Mouse (Mus musculus): ENCODE data around the gene Frem1. TPM values are rescaled to one million over a fixed set of nuclear protein-coding genes. Genes with fewer than 3 reads are reported as not detected.
A peak's percentile ranks its signal among the peaks of the same experiment; 100 is the strongest.

The Frem1 gene
- total RNA-seq, 2 experiments from 2014 or later: not detected

DNA sequence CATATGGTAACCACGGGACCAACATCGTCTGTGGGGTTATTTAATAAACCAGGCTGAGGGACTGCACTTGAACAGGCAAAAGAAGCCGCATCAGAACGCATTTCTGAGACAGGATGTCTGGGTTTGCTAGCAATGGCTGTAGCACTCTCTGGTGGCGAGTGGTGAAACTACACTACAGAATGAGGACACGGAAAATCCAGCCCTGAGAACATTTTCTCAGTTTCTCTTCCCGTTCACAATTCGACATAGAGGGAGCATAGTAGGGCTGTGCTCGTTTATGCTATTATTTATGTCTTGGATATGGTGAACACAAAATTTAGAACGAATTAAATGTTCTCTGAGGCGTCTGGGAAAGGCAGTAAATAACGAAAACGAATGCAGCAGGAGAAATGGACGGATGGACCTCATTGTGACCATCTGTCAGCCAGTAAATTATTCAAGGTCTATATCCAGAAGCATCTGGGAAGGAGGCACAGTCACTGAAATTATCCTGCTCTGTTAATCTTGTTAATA, 118.4 kb downstream of the Frem1 start:
- ATAC-seq (replicated peaks; ENCODE audit: poor library complexity): peak; percentile 98

DNA sequence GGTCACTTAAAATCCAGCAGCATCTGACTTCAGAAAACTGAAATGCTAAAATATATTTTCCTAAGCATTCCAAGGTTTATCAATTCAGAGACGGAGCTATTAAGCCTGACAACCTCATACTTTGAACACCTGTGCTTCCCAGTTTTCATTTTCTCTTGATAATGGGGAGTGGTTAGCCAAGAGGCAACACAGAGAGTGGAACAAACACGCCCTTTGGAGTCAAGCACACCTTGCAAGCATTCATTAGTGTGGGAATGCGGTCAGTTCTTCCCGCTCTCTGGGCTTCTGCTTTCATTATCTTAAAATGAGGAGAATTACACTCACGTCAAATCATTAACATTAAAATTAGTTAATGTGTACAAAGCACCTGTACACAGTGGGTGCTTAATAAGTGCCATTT, 122.1 kb downstream of the Frem1 start:
- no peak for ATAC-seq (replicated peaks; ENCODE audit: poor library complexity)

- ATAC-seq (replicated peaks; ENCODE audit: poor library complexity): peak; percentile 72
Observed at GRCm38 (mm10) chr4:82921962-82922361, 130.2 kb downstream of the Frem1 start.

GRCm38 (mm10) chr4:82918625-82919024, 133.5 kb downstream of the Frem1 start:
- peak; percentile 85 for ATAC-seq (replicated peaks; ENCODE audit: poor library complexity)

DNA sequence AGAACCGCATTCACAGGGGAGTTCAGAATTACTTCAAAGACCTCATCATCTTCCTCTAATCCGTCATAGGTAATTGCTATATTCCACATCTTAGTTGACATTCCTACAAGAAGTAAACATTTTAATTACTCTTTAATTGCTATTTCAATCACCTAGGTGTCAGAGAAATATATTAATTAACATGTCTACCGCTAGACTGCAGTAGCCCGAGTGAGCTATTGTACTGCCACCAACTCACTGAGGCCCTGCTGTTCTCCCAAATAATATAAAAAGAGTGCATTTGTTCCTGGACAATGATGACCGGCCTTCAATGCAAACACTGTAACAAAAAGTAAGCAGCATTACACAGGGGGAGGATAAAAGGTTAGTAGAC, 135.5 kb downstream of the Frem1 start:
- no peak for ATAC-seq (replicated peaks; ENCODE audit: poor library complexity)

DNA sequence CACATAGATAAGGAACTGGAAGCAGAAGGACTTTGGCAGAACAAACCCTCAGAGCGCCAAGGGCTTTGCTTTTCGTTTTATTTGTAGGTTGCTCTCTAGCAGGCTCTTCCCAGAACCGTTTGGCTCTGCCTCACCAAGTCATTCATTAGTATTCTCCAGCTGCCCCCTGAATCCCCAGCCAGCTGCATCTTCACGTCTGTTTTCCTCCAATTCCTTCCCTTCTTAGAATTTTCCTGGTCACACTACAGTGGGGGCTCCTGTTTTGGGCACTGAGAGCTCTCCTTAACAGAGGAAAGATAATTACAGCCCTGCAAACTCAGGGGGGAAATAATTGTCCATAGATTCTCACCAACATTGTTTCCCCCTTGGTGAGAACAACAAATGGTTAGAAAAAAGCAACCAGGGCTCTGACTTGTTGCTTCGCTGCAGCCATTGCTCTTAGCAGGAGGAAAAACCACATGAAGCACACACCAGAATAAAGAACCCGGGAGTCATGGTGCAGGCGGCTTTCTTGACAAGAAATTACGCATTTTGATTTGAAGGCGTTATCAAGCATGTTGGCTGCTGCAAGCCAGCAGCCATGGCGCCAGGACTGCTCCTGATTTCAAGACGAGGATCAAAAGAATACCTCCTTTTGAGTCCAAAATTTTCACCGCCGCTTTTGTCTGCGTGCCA, 136.0 kb downstream of the Frem1 start:
- ATAC-seq (replicated peaks; ENCODE audit: poor library complexity): no peak

- ATAC-seq (replicated peaks; ENCODE audit: poor library complexity): no peak
Observed at GRCm38 (mm10) chr4:82915576-82915975, 136.6 kb downstream of the Frem1 start.

GRCm38 (mm10) chr4:82914601-82915143, 137.5 kb downstream of the Frem1 start:
- no peak for ATAC-seq (replicated peaks; ENCODE audit: poor library complexity)

DNA sequence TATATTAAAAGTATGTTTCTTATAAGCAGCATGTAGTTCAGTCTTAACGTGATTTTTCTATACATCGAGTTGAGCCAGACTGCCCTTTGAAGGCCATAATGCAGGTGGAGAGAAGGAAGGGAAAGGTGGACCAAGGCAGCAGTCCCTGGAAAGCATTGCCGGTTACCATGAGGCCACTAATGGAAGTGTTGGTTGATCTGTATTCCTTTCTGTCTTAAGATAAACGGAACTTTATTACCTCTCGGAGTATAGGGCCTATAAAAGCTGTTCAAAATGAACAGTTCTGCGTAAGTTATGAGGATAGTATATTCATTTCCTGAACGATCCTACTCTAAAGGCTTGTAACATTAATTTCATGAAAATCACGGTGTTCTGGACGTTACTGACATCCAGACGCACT, 156.9 kb downstream of the Frem1 start:
- no peak for ATAC-seq (replicated peaks; ENCODE audit: poor library complexity)

DNA sequence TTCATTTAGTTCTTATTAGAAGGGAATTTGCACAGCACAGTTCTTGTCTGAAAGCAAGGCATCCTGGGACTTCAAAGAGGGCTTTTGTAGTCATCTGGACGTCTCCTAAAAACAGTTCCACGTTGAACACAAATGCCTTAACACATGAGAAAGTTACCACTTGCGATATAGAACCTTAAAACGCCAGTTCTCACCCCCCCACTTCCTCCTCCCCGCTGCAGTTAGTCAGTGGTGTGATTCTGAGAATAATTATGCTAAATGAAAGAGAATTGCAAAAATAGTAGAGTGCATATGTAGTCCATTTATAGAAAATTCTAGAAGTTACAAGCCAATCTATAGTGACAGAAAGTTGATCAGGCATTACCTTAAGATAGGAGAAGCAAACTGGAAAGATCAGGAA, 159.9 kb downstream of the Frem1 start:
- ATAC-seq (replicated peaks; ENCODE audit: poor library complexity): no peak

GRCm38 (mm10) chr4:82891566-82891965, 160.6 kb downstream of the Frem1 start:
- ATAC-seq (replicated peaks; ENCODE audit: poor library complexity): no peak

GRCm38 (mm10) chr4:82891049-82891448, 161.1 kb downstream of the Frem1 start:
- no peak for ATAC-seq (replicated peaks; ENCODE audit: poor library complexity)

DNA sequence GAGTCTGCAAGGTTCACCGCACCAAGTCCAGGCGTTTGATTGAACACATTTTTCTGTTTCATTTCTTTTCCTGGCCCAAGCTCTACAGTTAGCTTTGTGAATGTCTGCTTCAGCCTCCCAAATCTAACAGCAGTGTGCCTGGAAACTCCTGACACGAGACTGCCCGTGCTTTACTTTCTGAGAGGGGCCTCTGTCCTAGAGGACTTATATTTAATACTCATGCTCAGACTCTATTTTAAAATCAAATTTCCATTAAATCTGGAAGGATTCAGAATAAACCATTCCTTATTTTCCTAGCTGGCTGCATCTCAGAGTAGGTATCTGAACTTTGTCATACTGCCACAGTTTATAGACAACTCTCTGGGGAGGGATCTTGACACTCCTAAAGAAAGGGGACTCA, 161.6 kb downstream of the Frem1 start:
- no peak for ATAC-seq (replicated peaks; ENCODE audit: poor library complexity)

DNA sequence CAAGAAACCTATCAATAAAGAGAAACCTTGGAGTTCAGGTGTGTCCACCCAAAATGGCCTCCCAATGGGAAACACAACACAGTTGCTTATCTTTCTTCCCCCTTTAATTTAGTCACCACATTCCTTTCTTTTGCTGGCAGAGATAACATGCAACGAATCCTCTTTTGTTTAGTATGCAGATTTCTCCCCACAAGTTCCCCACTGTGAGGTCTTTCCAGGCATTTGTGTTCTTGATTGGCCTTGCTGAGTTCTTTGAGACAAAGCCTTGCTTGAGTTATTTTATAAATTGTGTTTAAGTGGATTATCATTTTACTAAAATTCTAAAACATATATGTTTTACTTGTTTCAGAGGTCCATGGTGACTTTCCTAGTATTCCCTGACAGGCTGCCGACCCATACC, 166.0 kb downstream of the Frem1 start:
- no peak for ATAC-seq (replicated peaks; ENCODE audit: poor library complexity)

DNA sequence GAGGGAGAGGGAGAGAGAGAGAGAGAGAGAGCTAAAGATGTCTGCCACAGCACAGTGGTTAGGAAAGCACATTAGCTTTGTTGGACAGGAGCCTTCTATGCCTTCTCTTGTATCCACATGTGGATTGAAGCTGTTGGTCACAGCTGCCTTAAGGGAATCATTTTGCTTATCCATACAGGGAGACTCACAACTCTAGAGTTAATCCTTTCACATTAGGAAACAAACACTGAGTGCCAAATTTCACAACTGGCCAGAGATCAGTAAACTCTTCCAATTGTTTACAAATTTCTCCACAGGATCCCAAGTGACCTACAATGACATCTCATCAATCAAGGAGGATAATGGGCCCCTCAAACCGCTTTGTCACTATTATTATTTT, 166.6 kb downstream of the Frem1 start:
- no peak for ATAC-seq (replicated peaks; ENCODE audit: poor library complexity)

GRCm38 (mm10) chr4:82884636-82885534, 167.3 kb downstream of the Frem1 start, which contains the start of gene Cer1:
TSS of gene Cer1 (minus strand) at chr4:82885148.
- ATAC-seq (replicated peaks; ENCODE audit: poor library complexity): no peak

- ATAC-seq (replicated peaks; ENCODE audit: poor library complexity): 0 out of 2 replicates have a peak, but pooled peaks have one; percentile 37
Observed at GRCm38 (mm10) chr4:82882500-82882899, 169.6 kb downstream of the Frem1 start.

GRCm38 (mm10) chr4:82881366-82881765, 170.8 kb downstream of the Frem1 start:
- ATAC-seq (replicated peaks; ENCODE audit: poor library complexity): no peak

DNA sequence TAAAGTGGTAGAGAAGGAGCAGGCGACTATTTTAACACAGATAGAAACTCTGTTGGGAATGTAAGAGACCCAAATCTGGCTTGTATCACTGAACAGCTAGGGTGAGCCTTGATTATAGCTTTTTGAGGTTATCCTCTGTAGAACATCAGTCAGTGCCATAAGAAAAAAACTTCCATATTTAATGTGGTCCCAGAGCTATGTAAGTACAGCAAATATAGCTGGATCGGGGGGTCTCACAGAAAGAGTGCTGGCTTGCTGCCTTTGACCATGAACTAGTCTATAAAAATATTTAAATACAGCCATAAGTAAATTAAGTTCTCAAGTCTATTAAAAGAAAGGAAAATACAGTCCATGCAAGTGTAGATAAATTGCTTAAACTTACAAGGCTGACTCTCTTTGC, 171.9 kb downstream of the Frem1 start:
- no peak for ATAC-seq (replicated peaks; ENCODE audit: poor library complexity)

GRCm38 (mm10) chr4:82879152-82879551, 173.0 kb downstream of the Frem1 start:
- ATAC-seq (replicated peaks; ENCODE audit: poor library complexity): no peak

GRCm38 (mm10) chr4:82876656-82877055, 175.5 kb downstream of the Frem1 start:
- peak; percentile 96 for ATAC-seq (replicated peaks; ENCODE audit: poor library complexity)

- no peak for ATAC-seq (replicated peaks; ENCODE audit: poor library complexity)
Observed at GRCm38 (mm10) chr4:82875532-82875931, 176.6 kb downstream of the Frem1 start.
